Mouse (Mus musculus) liver, embryonic 14.5 days (tissue): Measurements from ENCODE around the gene Gm20721. TPM values are rescaled to one million over a fixed set of nuclear protein-coding genes. Genes with fewer than 3 reads are reported as not detected.

Experiments used
- ATAC-seq: fragments of 200-750 bp; cut with Nextera tagmentation; 2 replicates; pipeline ENCODE4 v1.8.0; 2017; ENCODE audit warnings: moderate number of reproducible peaks, mild to moderate bottlenecking, moderate library complexity; ENCODE audit not compliant: insufficient read depth
- DNase-seq, 3 experiments: peaks; one replicate each; pipeline ENCODE4 v3.0.0-alpha.2; 2012 to 2013; ENCODE audit warnings: low read depth in 3 of 3, low spot score in 3 of 3
- H3K27ac ChIP-seq: fragments of 300-500 bp; sonication (generic); 2 replicates; pipeline ENCODE4 v1.5.1; 2014; ENCODE audit warnings: moderate library complexity, mild to moderate bottlenecking, control low read depth, inconsistent platforms
- H3K27me3 ChIP-seq: fragments of 300-500 bp; sonication (generic); 2 replicates; pipeline ENCODE4 v1.6.1; 2014; ENCODE audit warnings: mild to moderate bottlenecking, low read length, moderate library complexity; ENCODE audit not compliant: control insufficient read depth, insufficient read depth
- H3K36me3 ChIP-seq: fragments of 300-500 bp; sonication (generic); replicated peaks from 2 replicates; pipeline ENCODE4 v1.6.1; 2014; ENCODE audit warnings: low read depth; ENCODE audit not compliant: control insufficient read depth, insufficient read depth
- H3K4me1 ChIP-seq, 2 experiments: fragments of 200-500 bp in 1 of 2; fragments of 300-500 bp in 1 of 2; sonication (generic) in 1 of 2; replicated peaks; 2 replicates each; pipeline ENCODE4 v1.6.1; 2012 to 2014; ENCODE audit warnings: antibody characterized with exemption in 1 of 2, inconsistent platforms in 1 of 2, low read length in 1 of 2; ENCODE audit not compliant: control insufficient read depth in 2 of 2, insufficient read depth in 2 of 2
- H3K4me2 ChIP-seq: fragments of 300-500 bp; sonication (generic); 2 replicates; pipeline ENCODE4 v1.6.1; 2014; ENCODE audit warnings: low read depth, mild to moderate bottlenecking, control low read depth, moderate library complexity
- H3K4me3 ChIP-seq, 2 experiments: fragments of 200-500 bp in 1 of 2; fragments of 300-500 bp in 1 of 2; sonication (generic) in 1 of 2; 2 replicates each; pipeline ENCODE4 v1.5.1; 2012 to 2014; ENCODE audit warnings: low read depth in 2 of 2, low read length in 2 of 2, mild to moderate bottlenecking in 2 of 2, control low read depth in 1 of 2, inconsistent platforms in 1 of 2, moderate library complexity in 1 of 2; ENCODE audit not compliant: insufficient read depth in 1 of 2
- H3K9ac ChIP-seq: fragments of 300-500 bp; sonication (generic); replicated peaks from 2 replicates; pipeline ENCODE4 v1.6.1; 2014; ENCODE audit warnings: mild to moderate bottlenecking, control low read depth, moderate library complexity
- H3K9me3 ChIP-seq: fragments of 300-500 bp; sonication (generic); 2 replicates; pipeline ENCODE4 v1.6.1; 2016; ENCODE audit warnings: low read length, mixed read lengths; ENCODE audit not compliant: control insufficient read depth
- CTCF ChIP-seq: IDR thresholded peaks from 2 replicates; pipeline ENCODE4 v1.5.1; 2016; ENCODE audit warnings: antibody characterized with exemption, low read depth, control low read depth
- EP300 ChIP-seq: IDR thresholded peaks from 2 replicates; pipeline ENCODE4 v1.6.1; 2016; ENCODE audit warnings: antibody characterized with exemption, low read depth
- WGBS: fragments of 180-500 bp; shearing (Covaris S2); extraction: QIAGEN DNeasy Blood & Tissue Kit; methylation state at CpG from one replicate; pipeline ENCODE4 v1.1.7; 2014; ENCODE audit not compliant: insufficient replicate concordance; 5-methylcytosine and 5-hydroxymethylcytosine counted together
- polyA plus RNA-seq, 2 experiments: library from polyadenylated mRNA; depleted of rRNA in 1 of 2; stranded (reverse) in 1 of 2; unstranded in 1 of 2; fragments of >200 nt; fragmentation: Nextera tagmentation in 1 of 2; extraction: Ambion mirVana in 1 of 2; gene quantifications; 2 replicates each; pipeline versions ENCODE4 v1.2.1 to v1.2.3; 2012 to 2014

Gm20721 gene
- polyA plus RNA-seq, 2 experiments: 0.74 to 0.88 TPM

DNA sequence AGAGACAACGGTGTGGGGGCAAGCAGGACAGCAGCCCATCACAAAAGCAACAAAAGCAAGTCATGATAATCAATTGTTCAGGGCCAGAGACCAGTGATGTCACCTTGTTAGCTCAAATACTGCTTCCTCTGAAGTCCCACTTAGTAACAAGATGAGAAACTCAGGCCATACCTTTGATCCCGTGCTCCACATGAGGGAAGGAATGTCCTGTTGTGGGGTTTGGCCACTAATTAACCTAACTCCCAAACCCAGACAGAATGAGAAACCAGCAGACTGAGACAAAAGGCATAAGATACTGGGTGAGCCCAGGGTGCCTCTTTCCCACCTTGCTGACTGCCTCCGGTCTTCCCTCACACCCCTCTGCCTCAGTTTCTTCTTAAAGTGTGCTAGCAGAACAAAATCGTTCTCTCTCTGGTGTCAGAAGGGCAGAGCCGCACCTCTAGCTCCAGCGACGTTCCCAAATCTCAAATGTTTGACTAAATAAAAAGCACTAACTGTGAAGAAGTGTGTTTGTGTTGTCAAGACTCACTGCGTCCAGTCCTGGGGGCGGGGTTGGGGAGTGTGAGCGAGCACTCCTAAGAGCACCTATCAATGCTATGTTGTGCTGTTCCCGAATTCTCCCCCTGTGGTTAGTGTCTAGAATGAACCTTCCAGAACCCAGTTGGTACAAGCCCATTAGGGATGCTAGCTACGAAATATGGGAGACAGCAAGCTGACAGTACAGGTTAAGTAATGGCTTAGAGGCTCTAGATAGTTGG, 57.7 kb downstream of the Gm20721 start:
- TF ChIP-seq CTCF (no peak), EP300 (no peak)
- Histone ChIP-seq H3K36me3 (peaks cover 21% of the 10 kb centered on the region), H3K4me2 (no peak overlapping the region), H3K4me3 (no peak overlapping the region), H3K9ac (no peak overlapping the region), H3K27me3 (peaks cover 42% of the 10 kb centered on the region), H3K9me3 (peaks cover 7% of the 10 kb centered on the region), H3K27ac (no peak overlapping the region), H3K4me1 (peaks cover 0 to 10% of the 10 kb centered on the region in 2 experiments; a peak in 2 of 4 replicates)
- DNase-seq (no peak), ATAC-seq (no peak)
- WGBS: 47% methylated on average over 12 of the region's 12 CpGs

DNA sequence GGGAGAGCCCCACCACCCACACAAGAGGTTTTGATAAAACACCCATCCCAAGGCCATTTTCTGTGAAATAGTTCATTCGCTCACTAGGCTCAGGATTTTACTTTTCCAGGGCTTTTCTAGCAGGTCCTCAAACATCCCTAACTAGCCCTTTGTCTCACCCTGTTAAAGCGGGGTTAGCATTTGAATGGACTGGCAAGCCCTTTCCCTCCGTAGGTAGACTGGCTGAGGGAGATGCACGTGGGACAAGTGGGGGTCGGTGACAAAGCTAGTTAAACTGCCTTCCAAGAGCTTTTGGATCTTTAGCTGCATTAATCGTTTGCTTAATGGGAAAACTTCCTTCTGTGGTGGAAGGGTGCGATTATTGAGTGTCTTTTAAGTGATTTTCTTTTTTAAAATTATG, 58.6 kb downstream of the Gm20721 start:
- H3K9me3 ChIP-seq: peaks cover 7% of the 10 kb centered on the region
- no peak for TF ChIP-seq EP300
- TF ChIP-seq CTCF: no peak
- no peak overlapping the region for H3K4me3 ChIP-seq
- H3K27me3 ChIP-seq: peaks cover 47% of the 10 kb centered on the region
- peaks cover 21% of the 10 kb centered on the region for H3K36me3 ChIP-seq
- no peak overlapping the region for H3K4me2 ChIP-seq
- no peak for DNase-seq
- no peak for ATAC-seq
- H3K9ac ChIP-seq: no peak overlapping the region
- peaks cover 0 to 8% of the 10 kb centered on the region in 2 experiments; a peak in 2 of 4 replicates for H3K4me1 ChIP-seq
- H3K27ac ChIP-seq: no peak overlapping the region
- 42% methylated on average over 7 of the region's 7 CpGs for WGBS

DNA sequence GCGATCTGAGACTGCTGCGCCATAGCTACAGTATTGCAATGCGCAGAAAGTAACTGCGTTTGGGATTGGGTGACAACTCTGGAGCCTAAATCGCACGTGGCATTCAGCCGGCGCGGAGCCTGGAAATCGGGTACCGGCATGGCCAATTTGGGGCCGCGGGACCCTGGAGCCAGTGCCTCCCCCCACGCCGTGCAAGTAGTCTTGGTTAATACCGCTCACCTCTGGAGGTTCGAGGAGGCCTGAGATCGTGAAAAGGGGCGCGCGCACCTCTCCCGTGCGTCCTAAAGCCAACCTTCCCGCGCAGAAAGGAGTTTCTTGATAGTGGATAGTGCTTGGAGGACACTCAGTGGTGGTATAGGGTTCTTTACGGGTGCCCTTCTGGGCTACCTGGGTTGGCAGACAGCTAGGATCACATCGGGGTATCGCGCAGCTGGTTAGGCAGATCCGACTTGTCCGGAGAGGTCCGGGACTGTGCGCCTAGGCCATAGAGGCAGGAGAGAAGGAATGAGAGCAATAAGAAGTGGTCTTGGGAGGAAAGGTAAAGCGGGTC, 60.5 kb downstream of the Gm20721 start:
- Histone ChIP-seq H3K36me3 (peaks cover 21% of the 10 kb centered on the region), H3K9me3 (peaks cover 7% of the 10 kb centered on the region), H3K4me3 (no peak overlapping the region), H3K4me2 (no peak overlapping the region), H3K27me3 (peaks cover 47% of the 10 kb centered on the region), H3K27ac (no peak overlapping the region), H3K4me1 (peaks cover 0 to 2% of the 10 kb centered on the region in 2 experiments; a peak in 1 of 4 replicates), H3K9ac (no peak overlapping the region)
- 48% methylated on average over 34 of the region's 34 CpGs for WGBS
- DNase-seq (no peak), ATAC-seq (0 out of 2 replicates have a peak, but pooled peaks have one; percentile 12)
- no peak for TF ChIP-seq CTCF
- no peak for TF ChIP-seq EP300

DNA sequence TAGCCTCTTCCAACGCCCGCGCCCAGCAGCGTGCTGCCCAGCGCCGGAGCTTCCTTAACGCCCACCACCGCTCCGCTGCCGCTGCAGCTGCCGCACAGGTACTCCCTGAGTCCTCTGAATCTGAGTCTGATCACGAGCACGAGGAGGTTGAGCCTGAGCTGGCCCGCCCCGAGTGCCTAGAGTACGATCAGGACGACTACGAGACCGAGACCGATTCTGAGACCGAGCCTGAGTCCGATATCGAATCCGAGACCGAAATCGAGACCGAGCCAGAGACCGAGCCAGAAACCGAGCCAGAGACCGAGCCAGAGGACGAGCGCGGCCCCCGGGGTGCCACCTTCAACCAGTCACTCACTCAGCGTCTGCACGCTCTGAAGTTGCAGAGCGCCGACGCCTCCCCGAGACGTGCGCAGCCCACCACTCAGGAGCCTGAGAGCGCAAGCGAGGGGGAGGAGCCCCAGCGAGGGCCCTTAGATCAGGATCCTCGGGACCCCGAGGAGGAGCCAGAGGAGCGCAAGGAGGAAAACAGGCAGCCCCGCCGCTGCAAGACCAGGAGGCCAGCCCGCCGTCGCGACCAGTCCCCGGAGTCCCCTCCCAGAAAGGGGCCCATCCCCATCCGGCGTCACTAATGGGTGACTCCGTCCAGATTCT, 61.6 kb downstream of the Gm20721 start:
- Histone ChIP-seq H3K4me3 (0 out of 4 replicates have a peak overlapping the region, but pooled peaks of 1 of the 2 experiments have one; percentile 2), H3K9ac (no peak overlapping the region)

DNA sequence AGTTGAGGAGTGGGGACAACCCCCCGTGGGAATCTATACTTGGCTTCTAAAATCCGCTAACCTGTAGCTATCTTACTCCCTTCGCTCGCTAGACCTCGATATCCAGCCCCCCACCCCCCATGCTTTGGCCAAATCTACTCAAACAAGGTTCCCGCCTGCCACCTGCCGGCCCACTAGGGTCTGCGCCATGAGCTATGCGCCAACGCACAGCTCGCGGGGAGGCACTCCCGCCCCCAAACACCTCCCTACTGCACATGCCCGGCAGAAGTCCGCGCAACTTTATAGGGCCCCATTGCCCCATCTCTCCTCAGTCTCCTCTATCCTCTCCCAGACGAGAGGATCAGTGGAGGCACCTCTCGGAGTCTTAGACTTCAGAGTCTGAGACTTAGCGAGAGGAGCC, 62.5 kb downstream of the Gm20721 start, which contains the start of gene Gnas:
Gnas (plus strand) TSS at position 310 of the 400 bp plus-strand sequence.
- Histone ChIP-seq H3K4me2 (peak within 1 kb of the TSS; percentile 20), H3K27me3 (peaks cover 47% of the 10 kb centered on the region), H3K36me3 (peaks cover 21% of the 10 kb centered on the region), H3K27ac (no peak within 1 kb of the TSS), H3K4me3 (0 out of 4 replicates have a peak within 1 kb of the TSS, but pooled peaks of 1 of the 2 experiments have one; percentile 2), H3K4me1 (no peaks in the 10 kb centered on the region; a peak in 1 of 4 replicates), H3K9ac (no peak within 1 kb of the TSS), H3K9me3 (peaks cover 7% of the 10 kb centered on the region)
- 46% methylated on average over 19 of the region's 19 CpGs for WGBS
- ATAC-seq (no peak), DNase-seq (no peak)
- no peak for TF ChIP-seq EP300
- peak; percentile 49 for TF ChIP-seq CTCF

More for the DNA sequence above, 61.6 kb downstream of the Gm20721 start:
- Histone ChIP-seq H3K27ac (no peak overlapping the region), H3K27me3 (peaks cover 47% of the 10 kb centered on the region), H3K4me2 (peak overlapping the region; percentile 20; the same call in 1 of the 2 replicates), H3K36me3 (peaks cover 21% of the 10 kb centered on the region), H3K4me1 (peaks cover 0 to 2% of the 10 kb centered on the region in 2 experiments; a peak in 1 of 4 replicates), H3K9me3 (peaks cover 7% of the 10 kb centered on the region)
- DNase-seq (no peak), ATAC-seq (no peak)
- TF ChIP-seq CTCF (no peak), EP300 (no peak)
- WGBS: 43% methylated on average over 58 of the region's 58 CpGs
